Mouse (Mus musculus) v-Abl transformed pro-B cells (cell line): ENCODE measurements at regions not wholly inside any gene's neighbourhood (a gene's known extent, or its start where the extent isn't known, plus 50 kb on each side); places are given as distances from the start of the nearest gene placed in this dataset.
"Not testable (repeated sequence)": the region's sequence is repeated elsewhere in the genome, so short reads cannot be mapped to it uniquely, and the experiment has no call there.

Source experiments
- in situ Hi-C, 2 experiments: fragments of 400-800 bp; cut with MboI; formaldehyde crosslinking; loops; one replicate each; pipeline ENCODE4 v1.15.1; 2025; ENCODE audit not compliant: unreplicated experiment in 2 of 2

DNA sequence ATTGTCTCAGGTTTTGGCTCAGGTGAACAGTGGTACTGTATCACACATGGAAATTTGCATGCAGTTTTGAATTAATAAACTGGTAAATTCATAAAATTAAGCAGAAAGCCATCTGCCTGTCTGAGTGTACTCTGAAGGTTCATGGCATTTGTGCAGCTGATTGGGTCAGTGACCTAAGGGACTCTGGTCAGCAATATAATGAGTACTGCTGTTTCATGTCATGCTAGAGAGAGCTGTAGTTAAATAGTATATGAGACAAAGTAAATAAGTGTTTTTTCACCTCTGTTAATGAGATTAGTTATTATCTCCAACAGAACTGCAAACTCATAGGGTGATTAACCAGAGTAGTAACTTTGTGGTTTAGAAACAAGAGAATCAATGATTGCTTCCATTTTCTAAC, 231.4 kb upstream of the Speer4f2 start:
- in situ Hi-C loops: no loop called here

DNA sequence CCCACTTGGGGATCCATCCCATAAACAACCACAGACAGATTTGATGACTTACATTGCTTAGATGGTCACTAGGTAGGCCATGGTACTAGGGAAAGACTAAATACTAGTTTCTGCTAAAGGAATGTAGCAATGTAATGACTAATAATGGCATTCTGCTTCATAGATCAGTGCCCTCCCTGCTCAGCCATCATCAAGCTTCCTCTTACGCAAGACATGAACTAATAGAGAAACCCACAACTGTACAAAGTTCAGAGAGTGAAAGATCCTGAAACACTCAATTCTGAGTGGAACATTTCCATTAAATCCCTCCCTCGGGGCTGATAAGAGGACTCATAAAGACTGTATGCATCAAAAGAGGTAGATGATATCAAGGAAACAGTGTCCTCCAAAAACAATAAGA, 198.4 kb upstream of the Speer4f2 start:
- in situ Hi-C loops: no loop called here

DNA sequence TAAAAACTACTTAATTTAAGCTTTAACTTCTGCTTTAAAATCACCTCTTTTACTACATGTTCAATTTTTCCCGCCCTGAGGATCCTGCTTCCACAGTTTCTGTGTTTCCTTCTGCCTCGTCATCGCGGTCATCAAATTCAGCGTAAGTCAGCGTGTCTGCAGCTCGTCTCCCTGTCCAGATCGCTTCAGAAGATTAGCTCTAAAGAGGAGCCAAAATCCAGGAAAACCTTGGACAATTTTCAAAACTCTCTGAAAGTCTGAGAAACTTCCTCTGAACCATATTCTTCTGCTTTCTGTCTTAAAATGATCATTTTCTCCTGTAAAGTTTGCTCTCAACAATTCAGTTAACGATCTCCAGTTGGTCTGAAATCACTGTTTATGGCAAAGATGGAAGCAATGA, 196.2 kb upstream of the Speer4f2 start:
- in situ Hi-C loops: no loop called here

DNA sequence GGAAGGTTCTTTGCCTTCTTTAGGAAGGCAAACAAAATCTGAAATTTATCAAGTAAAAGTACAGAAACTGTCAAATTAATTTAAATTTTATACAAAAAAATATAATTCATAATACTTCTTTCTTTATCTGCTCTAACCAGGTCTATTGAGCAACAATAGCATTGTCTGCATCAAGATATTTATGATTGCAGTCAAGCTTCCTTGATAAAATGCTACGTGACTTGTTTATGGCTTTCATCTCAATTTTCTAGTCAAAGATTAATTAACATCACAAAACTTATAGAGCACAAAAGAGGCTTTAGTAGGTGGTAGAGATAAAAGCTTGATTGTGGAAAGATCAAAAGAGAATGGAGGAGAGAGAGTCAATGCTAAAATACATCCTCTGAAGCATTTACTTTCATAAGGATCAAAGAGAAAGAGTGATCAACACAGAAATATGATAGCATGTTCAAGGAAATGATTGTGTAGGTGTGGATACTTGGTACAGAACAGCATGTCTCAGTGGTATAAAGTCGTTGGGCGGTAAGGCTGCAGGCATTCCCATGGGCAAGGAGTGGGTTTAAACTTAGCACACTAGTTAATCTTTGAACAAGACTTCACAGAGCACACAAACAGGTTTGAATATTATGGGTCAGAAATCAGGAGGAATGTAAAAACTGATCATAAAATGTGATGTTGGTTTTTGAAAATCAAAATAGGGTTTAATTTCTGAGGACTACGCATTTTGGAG, 164.3 kb upstream of the Speer4f2 start:
- in situ Hi-C loops: no loop called here

DNA sequence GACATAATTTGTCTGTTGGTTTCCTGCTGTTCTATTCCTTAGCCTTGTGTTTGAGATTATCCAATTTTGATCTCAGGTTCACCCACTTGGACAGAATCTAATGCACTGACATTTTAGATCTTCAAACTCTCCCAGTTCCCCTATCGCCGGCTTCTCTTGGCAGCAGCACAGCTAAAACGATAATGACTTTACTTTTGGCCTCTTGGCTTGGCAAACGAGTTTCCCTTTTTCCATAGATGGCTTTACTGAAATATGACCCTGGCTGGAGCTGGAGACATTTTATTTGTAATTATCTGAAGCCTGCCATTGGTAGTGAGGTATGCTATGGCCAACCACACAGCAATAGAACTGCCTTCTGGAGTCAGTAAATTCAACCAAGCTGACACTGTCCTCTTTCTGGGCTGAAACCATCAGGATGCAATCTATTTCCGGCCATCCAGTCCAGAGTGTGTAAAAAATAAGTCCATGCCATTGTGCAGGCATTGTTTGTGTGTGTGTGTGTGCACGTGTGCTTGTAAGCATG, 162.2 kb upstream of the Speer4f2 start:
- in situ Hi-C loops: no loop called here

DNA sequence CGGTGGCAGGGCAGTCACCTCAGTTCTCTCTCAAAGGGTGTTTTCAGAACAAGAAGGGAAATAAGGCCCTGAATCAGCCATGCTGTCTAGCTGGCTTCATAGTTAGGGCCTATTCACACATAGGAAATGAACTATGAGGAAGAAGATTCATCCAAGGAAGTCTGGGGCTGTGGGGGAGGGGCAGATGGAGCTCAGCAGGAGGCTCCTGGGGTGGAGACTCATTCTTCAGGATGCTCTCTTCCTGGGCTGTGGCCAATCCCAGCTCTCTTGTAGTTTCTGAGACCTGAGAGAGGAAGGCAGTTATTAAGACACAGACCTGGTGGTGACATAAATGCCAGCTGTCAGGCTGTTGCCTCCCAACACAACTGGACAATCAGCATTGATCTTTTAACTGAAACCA, 149.4 kb upstream of the Speer4f2 start:
- in situ Hi-C loops: not testable (repeated sequence)

DNA sequence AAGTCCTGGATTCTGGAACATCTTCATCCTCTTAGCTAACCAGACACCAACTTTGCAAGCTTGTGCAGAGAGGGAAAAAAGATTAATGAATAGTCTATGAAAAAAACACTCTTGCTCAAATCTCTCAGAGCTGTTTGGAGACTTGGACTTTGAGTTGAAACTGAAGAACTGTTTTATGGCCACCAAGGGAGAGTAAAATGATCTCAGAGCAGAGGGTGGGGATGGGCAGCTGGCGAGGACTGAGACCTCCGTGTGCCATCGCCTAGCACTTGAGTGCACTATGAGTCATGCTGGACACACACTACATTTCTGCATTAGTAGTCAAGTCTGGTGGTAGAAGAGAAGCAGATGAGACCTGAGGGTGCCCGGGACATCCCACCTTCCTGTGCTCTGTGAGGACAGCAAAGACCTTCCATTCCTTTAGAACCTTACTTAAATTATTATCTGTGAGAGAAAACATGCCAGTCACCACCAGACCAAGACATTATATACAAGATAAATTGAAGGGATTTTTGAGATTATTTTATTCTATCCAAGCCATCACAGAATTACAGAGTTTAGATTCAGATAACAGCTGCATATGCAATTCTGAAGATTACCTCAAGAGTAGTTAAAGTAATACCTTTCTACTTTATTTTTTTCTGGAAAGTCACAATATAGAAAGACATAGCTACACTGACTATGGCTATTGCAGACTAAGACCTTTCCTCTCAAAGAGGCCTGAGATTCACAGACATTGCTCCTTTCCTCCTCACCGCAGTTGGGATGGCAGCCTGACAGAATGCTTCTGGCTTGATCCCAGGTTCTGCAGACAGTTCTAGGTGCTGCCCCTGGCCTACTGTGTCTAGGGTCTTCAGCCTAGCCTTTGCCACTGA, 125.0 kb upstream of the Speer4f2 start:
- in situ Hi-C loops: no loop called here

DNA sequence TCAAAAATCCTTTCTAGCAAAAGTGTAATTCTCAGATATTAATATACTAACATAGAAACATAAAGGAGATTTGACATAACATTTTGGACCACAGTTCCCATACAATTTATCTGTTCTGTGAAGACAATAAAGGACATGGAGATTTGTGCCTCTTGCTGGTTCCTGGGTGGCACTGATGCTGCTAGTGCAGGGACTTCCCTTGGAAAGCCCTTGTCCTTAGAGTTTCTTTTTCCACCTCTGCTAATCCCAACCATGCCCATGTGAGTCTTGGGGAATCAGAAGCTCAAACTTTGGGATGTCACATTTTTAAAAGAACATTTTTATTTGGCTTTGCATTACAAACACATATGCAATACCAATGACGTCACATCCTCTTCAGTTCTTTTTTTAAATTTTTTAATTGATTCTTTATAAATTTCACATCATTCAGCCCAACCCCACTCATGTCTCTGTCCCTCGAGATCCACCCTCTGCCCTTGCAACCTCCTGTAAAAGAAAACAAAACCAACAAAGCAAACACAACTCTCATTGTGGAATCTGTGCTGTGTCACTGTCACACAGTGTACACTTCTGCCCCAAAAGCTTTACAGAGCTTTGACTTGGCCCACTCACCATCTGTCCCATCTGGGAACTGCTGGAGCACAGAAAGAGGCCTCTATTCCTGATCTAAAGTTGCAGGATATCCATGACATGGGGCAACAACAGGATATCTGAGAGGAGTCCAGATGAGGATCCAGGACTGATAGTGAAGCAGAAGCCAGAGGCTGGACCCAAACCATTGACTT, 112.2 kb upstream of the Speer4f2 start:
- in situ Hi-C loops: no loop called here

DNA sequence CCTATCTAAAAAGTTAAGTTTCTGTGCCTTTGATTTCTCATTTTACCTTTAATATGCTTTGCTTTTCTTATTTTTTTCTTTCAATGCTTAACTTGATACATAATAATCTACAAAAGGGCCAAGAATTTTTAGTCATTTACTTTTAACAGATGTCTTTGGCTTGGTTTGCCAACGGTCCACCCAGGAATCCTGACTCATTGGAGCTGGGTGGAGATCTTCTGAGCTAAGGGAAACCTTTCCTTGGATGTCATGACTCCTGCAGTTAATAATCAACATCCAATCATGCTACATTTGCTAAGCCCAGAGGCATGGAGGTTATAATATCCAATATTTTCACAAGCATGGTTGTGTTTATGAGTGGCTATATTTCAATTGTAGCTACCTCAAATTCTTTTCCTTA, 110.9 kb upstream of the Speer4f2 start:
- in situ Hi-C loops: no loop called here

DNA sequence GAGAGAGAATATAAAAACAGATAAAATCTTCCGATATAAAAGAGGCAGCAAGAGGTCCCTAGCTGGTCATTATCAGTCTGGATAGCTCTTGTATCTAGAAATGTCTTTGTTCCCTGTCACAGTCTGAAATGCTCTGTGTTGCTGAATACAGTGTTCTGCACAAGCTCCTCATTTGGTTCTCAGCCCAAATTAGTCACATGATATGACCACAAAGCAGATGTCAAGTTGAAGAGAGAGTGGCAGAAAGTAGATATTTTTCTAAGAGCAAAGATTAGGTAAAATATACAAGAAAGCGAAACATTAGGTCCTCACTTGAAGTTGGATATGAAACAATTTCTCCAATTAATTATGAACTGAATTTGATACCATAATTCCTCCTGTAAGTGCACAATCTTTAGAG, 101.8 kb upstream of the Speer4f2 start:
- in situ Hi-C loops: no loop called here

DNA sequence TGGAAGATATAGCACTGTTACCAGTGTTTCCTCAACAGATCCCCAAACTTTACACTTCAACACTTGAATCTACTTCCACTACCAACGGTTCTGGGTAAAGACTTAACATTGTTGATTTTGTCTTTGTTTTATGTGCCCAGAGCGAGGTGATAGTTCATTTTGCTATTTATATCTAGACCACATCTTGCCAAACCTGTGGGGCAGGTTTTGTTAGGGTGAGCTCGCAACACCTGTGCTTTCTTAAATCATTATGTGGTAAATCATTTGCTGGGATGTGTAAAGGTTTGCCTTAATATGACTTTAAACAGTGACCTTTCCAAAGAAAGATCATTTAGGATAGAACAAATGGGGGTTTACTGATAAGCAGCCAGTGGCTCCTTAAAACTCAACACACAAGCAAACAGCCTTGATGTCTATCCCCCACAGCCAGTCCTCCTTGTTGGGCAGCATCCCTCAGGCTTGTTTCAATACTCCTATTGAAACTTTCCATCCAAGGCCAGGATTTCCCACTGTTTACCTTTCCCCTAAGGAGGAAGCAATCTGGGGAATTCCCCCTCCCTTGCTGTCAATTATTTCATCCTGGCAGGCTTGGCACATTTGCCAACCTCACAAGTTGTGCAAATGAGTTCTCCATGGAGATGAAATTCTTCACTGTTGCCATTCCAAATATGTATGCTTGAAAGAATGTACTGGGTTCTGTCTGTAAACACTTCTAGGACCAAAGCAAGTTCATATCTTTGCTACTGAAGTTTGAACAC, 101.1 kb upstream of the Speer4f2 start:
- in situ Hi-C loops: no loop called here

DNA sequence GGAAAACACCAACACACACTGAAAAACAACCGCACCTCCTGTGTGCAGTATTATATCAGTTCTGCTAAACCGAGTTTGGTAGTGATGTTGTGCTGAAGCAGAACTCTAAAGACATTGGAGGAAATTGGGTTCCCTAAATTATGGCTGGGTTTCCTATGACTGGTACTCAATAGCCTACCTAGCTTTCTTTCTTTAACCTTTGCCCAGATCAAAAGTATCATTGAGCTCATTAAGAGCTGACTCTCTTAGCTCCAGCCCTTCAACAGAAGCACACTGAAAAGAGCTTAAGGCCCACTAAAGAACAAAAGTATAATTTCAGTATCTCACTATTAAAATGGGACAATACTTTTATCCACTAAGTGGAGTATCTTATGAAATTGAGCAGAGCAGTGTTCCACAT, 97.6 kb upstream of the Speer4f2 start:
- in situ Hi-C loops: no loop called here

DNA sequence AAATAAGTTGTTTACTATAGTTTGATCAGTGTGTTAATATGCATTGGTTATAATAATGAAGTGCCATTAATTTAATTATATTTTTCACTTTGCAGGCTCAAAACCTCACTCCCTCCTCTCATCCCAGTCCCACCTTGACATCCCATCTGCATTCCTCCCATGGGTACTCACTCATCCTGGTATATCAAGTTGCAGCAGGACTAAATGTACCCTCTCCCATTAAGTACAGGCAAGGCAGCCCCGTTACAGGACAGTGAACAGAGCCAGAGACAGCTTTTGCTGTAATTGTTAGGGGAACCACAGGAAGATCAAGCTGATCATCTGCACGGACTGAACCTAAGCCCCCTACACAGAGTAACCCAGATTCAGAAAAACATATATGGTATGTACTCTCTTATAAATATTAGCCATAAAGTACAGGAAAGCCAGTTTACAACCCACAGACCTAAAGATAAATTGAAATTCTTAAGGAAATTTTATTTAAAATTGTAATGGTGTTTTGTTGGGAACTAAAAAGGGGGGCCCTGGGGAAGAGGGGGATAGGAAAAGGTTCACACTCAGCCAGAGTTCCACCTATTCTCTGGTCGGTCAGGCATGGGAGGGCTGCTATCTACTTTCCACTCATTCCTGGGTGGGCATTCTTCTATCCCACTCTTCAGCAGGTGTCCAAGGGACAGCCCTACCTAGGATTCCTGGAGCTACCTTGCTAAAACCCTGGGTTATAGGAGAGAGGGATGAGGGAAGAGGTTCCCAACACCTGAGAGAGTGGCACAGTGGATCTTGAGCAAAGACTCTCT, 96.0 kb upstream of the Speer4f2 start:
- in situ Hi-C loops: no loop called here

DNA sequence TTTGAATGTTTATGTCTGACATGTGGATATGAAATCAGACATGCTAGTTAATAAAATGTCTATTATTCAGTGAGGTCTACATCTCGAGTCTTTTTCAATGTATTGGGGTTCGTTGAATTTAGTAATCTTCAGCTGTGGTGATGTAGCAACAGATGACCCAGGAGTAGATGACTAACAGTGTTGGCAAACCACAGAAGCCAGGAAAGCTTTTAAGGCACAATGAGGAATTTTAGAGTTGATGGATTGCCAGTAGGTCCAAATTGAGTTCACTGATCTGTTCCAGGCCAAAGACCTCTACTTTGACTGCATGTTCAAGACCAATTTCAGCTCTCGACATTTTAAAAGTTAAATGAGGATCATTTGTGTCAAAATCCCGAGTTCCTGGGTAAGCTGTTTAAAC, 92.8 kb upstream of the Speer4f2 start:
- in situ Hi-C loops: no loop called here

DNA sequence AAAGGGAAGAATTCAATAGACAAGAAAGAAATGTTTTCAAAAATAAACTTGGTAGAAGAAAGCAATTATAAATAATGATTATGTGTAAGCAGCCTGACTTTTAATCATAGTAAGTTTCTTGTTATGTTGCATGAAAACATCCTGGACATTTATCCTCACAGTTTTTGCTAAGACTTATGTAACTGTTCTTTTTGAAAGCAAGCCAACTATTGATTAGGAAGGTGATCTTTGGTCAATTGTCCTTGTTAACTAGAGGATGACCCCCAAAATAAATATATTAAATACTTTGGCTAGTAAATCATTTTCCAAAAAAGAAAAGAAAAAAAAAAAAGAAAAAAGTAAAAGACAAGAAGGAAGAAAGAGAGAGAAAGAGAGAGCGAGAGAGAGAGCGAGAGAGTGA, 92.0 kb upstream of the Speer4f2 start:
- in situ Hi-C loops: no loop called here

DNA sequence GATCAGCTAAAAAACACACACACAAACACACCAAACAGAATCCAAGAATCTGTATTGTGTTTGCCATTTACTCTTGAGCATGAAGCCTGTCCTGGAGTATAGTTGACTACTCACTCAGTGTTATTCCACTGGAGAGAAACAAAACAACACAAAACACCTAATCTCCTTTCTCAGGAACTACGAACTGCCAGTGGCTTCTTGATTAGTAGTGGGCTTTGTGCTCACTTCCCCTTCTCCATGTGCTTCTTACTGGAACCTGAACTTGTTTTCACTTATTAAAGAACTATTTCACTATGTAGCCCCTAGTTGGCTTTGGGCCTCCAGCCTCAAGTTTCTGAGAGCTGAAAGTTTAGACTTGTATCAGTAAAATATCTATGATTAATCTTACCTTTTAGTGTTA, 84.0 kb upstream of the Speer4f2 start:
- in situ Hi-C loops: no loop called here

DNA sequence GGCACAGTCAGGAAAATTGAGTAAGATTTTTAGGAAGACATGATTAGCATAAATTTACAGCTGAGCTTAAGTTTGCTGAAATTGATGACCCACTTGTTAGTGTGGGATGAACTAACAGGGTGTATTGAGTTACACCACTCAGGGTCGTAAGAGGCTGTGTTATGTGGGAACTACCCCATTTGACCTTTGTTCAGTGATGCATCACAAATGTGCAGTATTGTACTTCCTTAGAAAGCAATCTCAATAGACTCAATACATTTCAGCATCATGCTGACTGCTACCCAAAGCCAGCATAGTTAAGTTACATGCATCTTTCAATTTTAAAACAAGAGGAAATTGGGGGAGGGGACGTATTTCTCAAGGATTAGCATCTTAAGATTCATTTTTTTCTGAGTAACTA, 80.4 kb upstream of the Speer4f2 start:
- in situ Hi-C loops: no loop called here

DNA sequence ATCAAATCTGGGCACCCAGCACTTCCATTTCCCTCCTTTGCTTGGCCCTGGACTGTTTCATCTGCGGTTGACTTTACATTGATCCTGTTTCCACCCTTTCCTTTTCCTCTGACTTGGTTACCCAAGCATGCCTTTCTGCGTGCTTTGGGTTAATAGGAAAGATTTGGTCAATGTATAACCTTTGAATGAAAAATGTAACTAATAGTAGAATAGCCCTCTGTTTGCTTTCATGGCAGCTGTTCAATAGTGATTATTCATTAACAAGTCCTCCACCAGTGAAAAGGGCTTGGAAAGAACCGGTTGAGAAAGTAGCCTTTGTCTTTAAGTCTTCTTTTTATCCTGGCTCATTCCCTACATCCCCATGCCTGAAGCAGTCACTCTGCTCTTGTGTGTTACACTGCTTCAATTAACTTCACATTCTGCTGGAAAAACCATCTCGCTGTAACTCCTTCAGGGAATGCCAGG, 76.4 kb upstream of the Speer4f2 start:
- in situ Hi-C loops: no loop called here

DNA sequence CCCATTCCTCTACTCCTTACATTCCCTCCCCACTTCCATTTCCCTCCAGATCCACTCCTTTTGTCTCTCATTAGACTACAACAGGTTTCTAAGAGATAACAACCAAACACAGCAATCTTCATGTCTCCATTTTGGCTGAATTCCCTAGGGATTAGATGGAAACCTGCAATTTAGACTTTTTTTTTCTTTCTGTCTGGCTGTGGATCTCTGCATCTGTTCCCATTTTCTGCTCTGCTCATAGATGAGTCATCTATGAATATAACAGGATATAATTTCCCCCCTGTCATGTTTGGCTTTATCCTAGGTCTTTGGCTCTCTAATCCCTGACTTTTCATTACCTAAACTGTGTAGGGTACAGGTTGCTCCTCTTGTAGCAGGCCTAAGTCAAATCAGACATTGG, 73.1 kb upstream of the Speer4f2 start:
- in situ Hi-C loops: no loop called here

DNA sequence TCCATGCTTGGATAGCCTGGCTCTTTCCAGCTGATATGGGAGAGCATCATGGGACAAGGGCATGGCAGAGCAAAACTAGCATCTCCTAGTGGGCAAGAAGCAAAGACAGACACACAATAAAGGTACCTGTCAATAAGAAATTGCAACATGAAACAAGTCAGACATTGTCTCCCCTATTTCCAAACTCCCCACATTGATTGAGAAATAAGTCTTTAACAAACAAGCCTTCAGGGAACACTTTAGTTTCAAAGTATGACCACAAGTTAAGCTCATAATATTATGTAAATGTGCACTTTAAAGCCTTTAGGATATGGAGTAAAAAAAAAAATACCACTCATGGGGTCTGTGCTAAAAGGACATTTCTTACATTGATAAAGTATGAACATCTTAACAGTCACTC, 51.5 kb upstream of the Speer4f2 start:
- in situ Hi-C loops: no loop called here
